Mouse (Mus musculus): Measurements from ENCODE around the gene Tmem170. TPM values are rescaled to one million over a fixed set of nuclear protein-coding genes. Genes with fewer than 3 reads are reported as not detected.

Gene Tmem170
- polyA plus RNA-seq, 1 experiment from 2014 or later = 8.6 TPM

Other genes with a start within 250 kb of the Tmem170 start
- gene Ldhd, start 246.4 kb downstream of the Tmem170 start, polyA plus RNA-seq (2015; fragmentation: Nextera tagmentation; extraction: Ambion mirVana) = 0.22 and 0.41 TPM in 2 replicates
- gene Zfp1, start 233.3 kb downstream of the Tmem170 start, polyA plus RNA-seq (2015; fragmentation: Nextera tagmentation; extraction: Ambion mirVana) = 27.5 and 29.6 TPM in 2 replicates
- 0.89 and 3.1 TPM in 2 replicates for gene Ctrb1, start 185.7 kb downstream of the Tmem170 start, polyA plus RNA-seq (2015; fragmentation: Nextera tagmentation; extraction: Ambion mirVana)
- 41.7 and 41.8 TPM in 2 replicates for gene Bcar1, start 132.9 kb downstream of the Tmem170 start, polyA plus RNA-seq (2015; fragmentation: Nextera tagmentation; extraction: Ambion mirVana)
- gene Cfdp1, start 22.5 kb downstream of the Tmem170 start, polyA plus RNA-seq (2015; fragmentation: Nextera tagmentation; extraction: Ambion mirVana) = 260 and 262 TPM in 2 replicates
- 7.2 and 7.9 TPM in 2 replicates for gene Chst5, start 33.7 kb upstream of the Tmem170 start, polyA plus RNA-seq (2015; fragmentation: Nextera tagmentation; extraction: Ambion mirVana)
- 22.4 and 24.6 TPM in 2 replicates for gene Tmem231, start 57.1 kb upstream of the Tmem170 start, polyA plus RNA-seq (2015; fragmentation: Nextera tagmentation; extraction: Ambion mirVana)
- 163 and 169 TPM in 2 replicates for gene Gabarapl2, start 64.0 kb upstream of the Tmem170 start, polyA plus RNA-seq (2015; fragmentation: Nextera tagmentation; extraction: Ambion mirVana)
- gene Adat1, start 115.6 kb upstream of the Tmem170 start, polyA plus RNA-seq (2015; fragmentation: Nextera tagmentation; extraction: Ambion mirVana) = 11.9 and 12.1 TPM in 2 replicates
- gene Kars, start 134.6 kb upstream of the Tmem170 start, polyA plus RNA-seq (2015; fragmentation: Nextera tagmentation; extraction: Ambion mirVana) = 222 and 227 TPM in 2 replicates
- 28.5 and 29.1 TPM in 2 replicates for gene Terf2ip, start 134.6 kb upstream of the Tmem170 start, polyA plus RNA-seq (2015; fragmentation: Nextera tagmentation; extraction: Ambion mirVana)
- 0.29 and 0.45 TPM in 2 replicates for gene Gm6793, start 138.3 kb upstream of the Tmem170 start, polyA plus RNA-seq (2015; fragmentation: Nextera tagmentation; extraction: Ambion mirVana)